Mouse (Mus musculus) olfactory bulb, adult 2 months (tissue): ENCODE measurements around the gene Hivep1.

Experiments
- CTCF ChIP-seq: fragments of 200-500 bp; IDR thresholded peaks from 2 replicates; pipeline ENCODE4 v1.5.1; 2012; ENCODE audit warnings: low read depth, mild to moderate bottlenecking, low read length, moderate library complexity; ENCODE audit not compliant: insufficient read depth
- POLR2A ChIP-seq: fragments of 200-500 bp; IDR thresholded peaks from 2 replicates; pipeline ENCODE4 v1.6.1; 2012; ENCODE audit warnings: mild to moderate bottlenecking, low read depth, low read length, moderate library complexity; ENCODE audit not compliant: insufficient read depth

DNA sequence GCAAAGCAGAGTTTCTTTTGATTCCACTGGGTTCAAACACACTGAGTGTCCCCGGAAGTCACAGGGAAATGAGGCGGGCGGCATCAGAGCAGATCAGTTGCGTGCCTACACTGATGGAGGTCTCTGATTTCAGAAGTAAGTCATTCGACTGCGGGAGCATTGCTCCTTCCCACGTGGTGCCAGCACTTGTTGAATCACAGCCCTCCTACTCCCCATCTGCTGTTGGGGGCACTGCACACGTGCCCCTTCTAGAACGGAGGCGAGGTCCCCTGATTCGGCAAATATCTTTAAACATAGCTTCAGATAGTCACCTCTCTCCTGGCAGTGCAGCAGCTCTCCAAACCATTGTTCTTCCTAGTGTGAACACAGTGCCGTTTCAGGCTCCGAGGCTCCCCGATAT, 106.4 kb downstream of the Hivep1 start:
- TF ChIP-seq CTCF (no peak), POLR2A (no peak)
